Mouse (Mus musculus) ES-Bruce4 (cell line): ENCODE data around the gene Madcam1. TPM values are rescaled to one million over a fixed set of nuclear protein-coding genes. Genes with fewer than 3 reads are reported as not detected.

Experiments
- H3K27ac ChIP-seq: 2 replicates; pipeline ENCODE4 v1.5.1; 2012; ENCODE audit warnings: low read length, inconsistent platforms; ENCODE audit not compliant: insufficient read depth
- H3K27me3 ChIP-seq: 2 replicates; pipeline ENCODE4 v1.6.1; 2012; ENCODE audit warnings: mild to moderate bottlenecking, low read length, inconsistent platforms; ENCODE audit not compliant: control insufficient read depth, poor library complexity, insufficient read depth, severe bottlenecking
- H3K36me3 ChIP-seq: 2 replicates; pipeline ENCODE4 v1.6.1; 2012; ENCODE audit warnings: inconsistent platforms, mild to moderate bottlenecking, low read length, moderate library complexity; ENCODE audit not compliant: control insufficient read depth, poor library complexity, insufficient read depth, severe bottlenecking
- H3K4me1 ChIP-seq: one replicate; pipeline ENCODE4 v1.8.1; 2011; ENCODE audit warnings: low read length; ENCODE audit not compliant: control insufficient read depth, insufficient read depth
- H3K4me3 ChIP-seq: 2 replicates; pipeline ENCODE4 v1.5.1; 2011; ENCODE audit warnings: low read depth, mild to moderate bottlenecking, low read length
- H3K9ac ChIP-seq: 2 replicates; pipeline ENCODE4 v1.6.1; 2012; ENCODE audit warnings: low read depth, mild to moderate bottlenecking, inconsistent platforms; ENCODE audit not compliant: poor library complexity, severe bottlenecking
- H3K9me3 ChIP-seq: replicated peaks from 2 replicates; pipeline ENCODE4 v1.6.1; 2012; ENCODE audit warnings: mild to moderate bottlenecking, low read length, inconsistent platforms; ENCODE audit not compliant: control insufficient read depth, poor library complexity, insufficient read depth, severe bottlenecking
- CTCF ChIP-seq: IDR thresholded peaks from one replicate; pipeline ENCODE4 v1.8.1; 2011; ENCODE audit warnings: low read depth, low read length
- EP300 ChIP-seq: IDR thresholded peaks from 2 replicates; pipeline ENCODE4 v1.6.1; 2011; ENCODE audit warnings: low read depth, low read length; ENCODE audit not compliant: insufficient read depth
- POLR2A ChIP-seq: IDR thresholded peaks from one replicate; pipeline ENCODE4 v1.8.1; 2011; ENCODE audit warnings: low read length; ENCODE audit not compliant: insufficient read depth
- polyA plus RNA-seq: library from polyadenylated mRNA; stranded (reverse); fragments of >200 nt; gene quantifications from 2 replicates; pipeline ENCODE4 v1.2.4, GENCODE M21; 2011; ENCODE audit warnings: low read depth; ENCODE audit not compliant: missing spikeins, insufficient read depth, insufficient read length

Gene Madcam1
- polyA plus RNA-seq, 1 experiment = 2.6 TPM

DNA sequence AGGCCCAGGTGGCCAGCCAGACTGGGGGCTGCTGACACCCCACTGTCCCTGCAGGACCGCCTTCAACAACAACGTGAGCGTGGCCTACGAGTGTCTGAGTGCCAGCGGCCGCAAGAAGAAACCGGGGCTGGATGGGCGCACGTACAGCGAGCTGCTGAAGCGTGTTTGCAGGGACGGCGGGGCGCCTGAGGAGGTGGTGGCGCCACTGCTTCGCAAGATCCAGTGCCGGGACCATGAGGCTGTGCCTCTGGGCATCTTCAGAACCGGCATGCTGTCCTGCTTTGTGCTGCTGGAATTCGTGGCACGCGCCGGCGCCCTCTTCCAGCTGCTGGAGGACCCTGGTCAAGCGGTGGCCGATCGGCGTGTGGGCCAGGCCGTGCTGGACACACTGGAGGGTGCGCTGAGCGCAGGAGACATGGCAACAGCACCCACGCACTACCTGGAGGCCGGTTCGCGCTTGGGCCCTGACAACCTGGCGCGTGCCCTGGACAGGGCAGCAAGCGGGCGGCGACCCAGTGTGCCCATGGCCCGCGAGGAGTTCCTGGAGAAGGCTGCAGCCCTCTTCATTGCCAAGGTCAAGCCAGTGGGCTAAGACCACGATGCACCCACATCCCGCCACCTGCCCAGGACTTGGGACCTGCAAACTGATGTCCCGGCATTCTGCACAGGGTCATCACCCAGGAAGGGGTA, 11.1 kb downstream of the Madcam1 start:
- peaks cover 9% of the 10 kb centered on the region for H3K4me1 ChIP-seq
- no peak overlapping the region for H3K27ac ChIP-seq
- peak overlapping the region; percentile 49 for H3K4me3 ChIP-seq
- H3K9ac ChIP-seq = peak overlapping the region; percentile 21
- peak; percentile 79; the same call in 1 of the 2 replicates for TF ChIP-seq EP300
- peak; percentile 26 for TF ChIP-seq CTCF
- no peak for TF ChIP-seq POLR2A
- H3K27me3 ChIP-seq = no peaks in the 10 kb centered on the region
- no peaks in the 10 kb centered on the region for H3K36me3 ChIP-seq
- no peaks in the 10 kb centered on the region for H3K9me3 ChIP-seq

DNA sequence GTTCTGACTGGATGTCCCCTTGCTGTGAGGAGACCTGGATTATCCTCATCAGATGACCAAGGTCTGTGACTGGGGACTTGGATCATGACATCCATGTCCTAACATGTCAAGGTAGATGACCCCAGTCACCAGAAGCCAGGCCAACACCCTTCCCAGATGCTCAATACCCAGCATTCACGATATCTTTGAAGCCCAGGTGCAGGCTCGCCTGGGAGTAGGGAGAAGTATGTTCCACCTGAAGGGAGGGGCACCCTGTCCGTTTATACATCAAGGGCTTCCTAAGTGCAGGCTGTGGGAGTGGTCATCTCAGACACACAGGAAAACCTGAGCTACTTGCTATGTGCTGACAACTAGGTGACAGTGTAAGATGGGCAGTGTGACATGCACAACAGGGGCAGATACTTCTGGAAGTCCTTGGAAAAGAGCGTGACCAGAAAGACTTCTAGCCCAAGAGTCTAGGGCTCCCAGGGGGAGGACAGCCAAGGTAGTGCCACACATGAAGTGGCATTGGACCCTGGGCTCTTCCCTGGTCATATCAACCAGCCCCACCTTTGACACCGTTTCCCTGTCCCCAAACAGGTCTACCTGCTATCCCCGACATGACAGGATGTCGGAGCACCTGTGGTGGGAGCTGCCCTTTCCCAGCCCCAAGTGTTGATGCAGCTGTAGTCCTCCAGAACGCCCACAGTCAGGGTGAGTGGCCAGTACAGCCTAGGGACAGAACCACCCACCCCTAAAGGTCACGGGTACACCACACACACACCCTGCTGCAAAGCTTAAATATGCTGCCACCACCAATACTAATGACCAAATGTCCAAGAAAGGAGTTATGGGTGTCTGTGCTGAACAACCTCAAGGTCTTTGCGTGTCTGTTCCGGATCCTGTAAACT, 16.5 kb downstream of the Madcam1 start:
- TF ChIP-seq CTCF (no peak), POLR2A (no peak), EP300 (no peak)
- peak overlapping the region; percentile 72 for H3K27ac ChIP-seq
- peak overlapping the region; percentile 71 for H3K4me3 ChIP-seq
- peak overlapping the region; percentile 27; the same call in 1 of the 2 replicates for H3K9ac ChIP-seq
- H3K27me3 ChIP-seq = no peaks in the 10 kb centered on the region
- peaks cover 5% of the 10 kb centered on the region for H3K4me1 ChIP-seq
- peaks cover 19% of the 10 kb centered on the region for H3K36me3 ChIP-seq
- no peaks in the 10 kb centered on the region for H3K9me3 ChIP-seq

DNA sequence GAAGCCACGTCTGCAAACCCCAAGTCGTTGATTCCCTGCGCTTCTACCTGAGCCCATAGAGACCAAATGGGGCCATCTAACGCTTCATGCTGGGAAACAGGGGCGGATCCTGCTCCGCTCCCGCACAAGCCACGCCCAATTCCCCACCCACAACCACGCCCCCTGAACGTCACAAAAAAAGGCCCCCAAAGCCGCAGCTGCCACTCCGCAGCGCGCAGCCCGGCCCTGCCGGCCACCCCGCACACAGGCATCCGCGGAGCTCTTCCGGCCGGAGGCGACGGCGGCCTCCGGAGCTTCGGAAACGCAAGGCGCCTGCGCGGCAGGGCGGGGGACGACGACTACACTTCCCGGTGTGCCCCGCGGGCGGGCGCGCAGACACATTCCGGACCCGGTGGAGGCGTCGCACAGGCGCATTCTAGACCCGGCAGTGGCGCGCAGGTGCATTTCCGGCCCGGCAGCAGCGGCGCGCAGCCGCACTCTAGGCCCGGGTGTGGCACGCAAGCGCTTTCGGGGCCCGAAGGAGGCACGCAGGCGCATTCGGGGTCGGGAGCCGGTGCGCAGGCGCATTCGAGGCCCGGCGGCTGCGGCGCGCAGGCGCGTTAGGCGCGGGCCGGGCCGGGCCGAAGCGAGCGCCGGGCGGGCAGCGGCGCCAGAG, 17.4 kb downstream of the Madcam1 start, which contains the start of gene Cdc34:
TSS of gene Cdc34 (plus strand) at position 605 of the 655 bp plus-strand sequence.
- TF ChIP-seq CTCF (no peak), POLR2A (peak; percentile 53)

DNA sequence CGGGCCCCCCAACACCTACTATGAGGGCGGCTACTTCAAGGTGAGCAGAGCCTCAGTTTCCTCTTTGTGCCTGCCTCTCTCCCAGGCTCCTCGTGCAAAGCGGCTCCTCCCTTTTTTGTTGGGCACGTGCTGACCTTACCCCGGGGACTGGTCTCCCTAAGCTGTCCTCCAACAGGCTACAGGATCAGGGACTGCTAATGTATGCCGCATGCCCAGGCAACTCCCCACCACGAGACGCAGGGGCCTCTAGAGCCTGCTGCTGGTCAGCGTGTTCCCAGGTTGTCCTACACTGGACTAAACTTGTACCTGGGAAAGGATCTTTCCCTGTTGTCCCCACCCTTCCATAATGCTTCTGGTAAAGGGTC, 18.2 kb downstream of the Madcam1 start:
- Histone ChIP-seq H3K4me1 (peaks cover 1% of the 10 kb centered on the region), H3K36me3 (peaks cover 36% of the 10 kb centered on the region), H3K27me3 (no peaks in the 10 kb centered on the region), H3K9me3 (no peaks in the 10 kb centered on the region), H3K9ac (peak overlapping the region; percentile 83), H3K27ac (peak overlapping the region; percentile 52), H3K4me3 (peak overlapping the region; percentile 93)
- TF ChIP-seq CTCF = no peak
- no peak for TF ChIP-seq POLR2A
- no peak for TF ChIP-seq EP300

More for the DNA sequence above, 17.4 kb downstream of the Madcam1 start, which contains the start of gene Cdc34:
- no peaks in the 10 kb centered on the region for H3K27me3 ChIP-seq
- H3K9ac ChIP-seq = peak within 1 kb of the TSS; percentile 83
- H3K9me3 ChIP-seq = no peaks in the 10 kb centered on the region
- peak within 1 kb of the TSS; percentile 72 for H3K27ac ChIP-seq
- peaks cover 28% of the 10 kb centered on the region for H3K36me3 ChIP-seq
- peak within 1 kb of the TSS; percentile 93 for H3K4me3 ChIP-seq
- H3K4me1 ChIP-seq = peaks cover 1% of the 10 kb centered on the region

DNA sequence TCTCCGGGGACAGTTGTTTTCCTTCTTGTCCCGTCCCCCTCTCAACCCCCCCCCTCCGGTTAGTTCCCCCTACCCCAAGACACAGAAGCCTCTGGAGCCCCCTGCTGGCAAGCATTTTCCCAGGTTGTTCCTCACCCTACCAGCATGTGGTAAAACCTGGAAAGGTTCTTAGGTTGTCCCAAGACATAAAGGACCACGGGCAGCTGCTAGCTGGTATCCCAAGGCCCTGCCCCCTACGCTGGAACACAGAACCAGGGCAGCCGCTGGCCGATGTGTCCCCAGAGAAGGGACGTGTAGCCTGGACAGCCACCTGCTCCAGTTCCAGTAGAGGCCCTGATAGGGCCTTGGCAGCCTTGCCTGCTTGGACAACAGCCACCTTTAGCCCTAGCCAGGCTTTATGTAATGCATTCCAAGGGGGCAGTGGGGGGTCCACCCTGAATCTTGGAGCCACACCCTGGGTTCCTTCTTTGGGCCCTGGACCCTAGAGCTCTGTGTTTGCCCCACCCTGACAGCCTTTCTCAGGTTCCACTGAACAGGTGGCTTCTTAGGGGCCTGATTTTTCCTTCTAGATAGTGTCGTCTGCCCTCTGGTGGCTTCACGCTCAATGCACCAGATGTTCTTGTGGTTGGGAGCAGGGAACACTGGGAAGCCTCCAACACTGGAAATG, 18.7 kb downstream of the Madcam1 start:
- Histone ChIP-seq H3K9ac (peak overlapping the region; percentile 83), H3K4me3 (peak overlapping the region; percentile 93), H3K27me3 (no peaks in the 10 kb centered on the region), H3K9me3 (no peaks in the 10 kb centered on the region), H3K27ac (peak overlapping the region; percentile 52), H3K4me1 (peaks cover 1% of the 10 kb centered on the region), H3K36me3 (peaks cover 37% of the 10 kb centered on the region)
- TF ChIP-seq EP300 (no peak), CTCF (peak; percentile 60)
